Mouse (Mus musculus) limb, embryonic 14.5 days (tissue): Measurements from ENCODE around the gene Thsd4. TPM values are rescaled to one million over a fixed set of nuclear protein-coding genes. Genes with fewer than 3 reads are reported as not detected.

ENCODE experiments used
- ATAC-seq: fragments of 200-750 bp; cut with Nextera tagmentation; 2 replicates; pipeline ENCODE4 v1.8.0; 2017; ENCODE audit warnings: low read depth, moderate number of reproducible peaks, moderate TSS enrichment; ENCODE audit not compliant: low FRiP score
- DNase-seq: peaks from one replicate; pipeline ENCODE4 v3.0.0-alpha.2; 2015; ENCODE audit warnings: low spot score
- H3K27ac ChIP-seq: fragments of 300-500 bp; sonication (generic); replicated peaks from 2 replicates; pipeline ENCODE4 v1.5.1; 2014; ENCODE audit warnings: low read depth, mild to moderate bottlenecking, low read length, moderate library complexity, mixed read lengths
- H3K27me3 ChIP-seq: fragments of 300-500 bp; sonication (generic); 2 replicates; pipeline ENCODE4 v1.6.1; 2014; ENCODE audit warnings: low read length, mixed read lengths; ENCODE audit not compliant: control insufficient read depth, insufficient read depth
- H3K36me3 ChIP-seq: fragments of 300-500 bp; sonication (generic); 2 replicates; pipeline ENCODE4 v1.6.1; 2014; ENCODE audit warnings: mild to moderate bottlenecking, low read length, moderate library complexity, mixed read lengths; ENCODE audit not compliant: control insufficient read depth, insufficient read depth
- H3K4me1 ChIP-seq: fragments of 300-500 bp; sonication (generic); 2 replicates; pipeline ENCODE4 v1.6.1; 2014; ENCODE audit warnings: antibody characterized with exemption, low read length, mixed read lengths; ENCODE audit not compliant: control insufficient read depth, insufficient read depth
- H3K4me2 ChIP-seq: fragments of 300-500 bp; sonication (generic); replicated peaks from 2 replicates; pipeline ENCODE4 v1.6.1; 2014; ENCODE audit warnings: low read depth, mild to moderate bottlenecking, low read length, moderate library complexity; ENCODE audit not compliant: severe bottlenecking
- H3K4me3 ChIP-seq: fragments of 300-500 bp; sonication (generic); replicated peaks from 2 replicates; pipeline ENCODE4 v1.5.1; 2014; ENCODE audit warnings: low read length
- H3K9ac ChIP-seq: fragments of 300-500 bp; sonication (generic); 2 replicates; pipeline ENCODE4 v1.6.1; 2014; ENCODE audit warnings: mild to moderate bottlenecking, low read depth, low read length, moderate library complexity; ENCODE audit not compliant: severe bottlenecking
- H3K9me3 ChIP-seq: fragments of 300-500 bp; sonication (generic); 2 replicates; pipeline ENCODE4 v1.6.1; 2016; ENCODE audit warnings: low read length; ENCODE audit not compliant: control insufficient read depth
- POLR2A ChIP-seq: fragments of 200-500 bp; IDR thresholded peaks from 2 replicates; pipeline ENCODE4 v1.8.0; 2012; ENCODE audit warnings: inconsistent platforms, mild to moderate bottlenecking, moderate library complexity, borderline replicate concordance; ENCODE audit not compliant: insufficient read depth, insufficient read length; ENCODE audit errors: extremely low read depth
- WGBS: fragments of 180-500 bp; shearing (Covaris S2); extraction: QIAGEN DNeasy Blood & Tissue Kit; methylation state at CpG from one replicate; pipeline ENCODE4 v1.1.7; 2014; 5-methylcytosine and 5-hydroxymethylcytosine counted together
- polyA plus RNA-seq, 2 experiments: library from polyadenylated mRNA; depleted of rRNA in 1 of 2; stranded (reverse) in 1 of 2; unstranded in 1 of 2; fragments of >200 nt; fragmentation: Nextera tagmentation in 1 of 2; extraction: Ambion mirVana in 1 of 2; gene quantifications; 2 replicates each; pipeline versions ENCODE4 v1.2.1 to v1.2.3; 2012 to 2014

Thsd4 gene
- polyA plus RNA-seq, 2 experiments, result 30.8 to 31.2 TPM

GRCm38 (mm10) chr9:60367617-60368305 lies 154.1 kb downstream of the Thsd4 start:
- Histone ChIP-seq H3K9me3 (no peaks in the 10 kb centered on the region), H3K36me3 (no peaks in the 10 kb centered on the region), H3K4me3 (no peak overlapping the region), H3K27ac (no peak overlapping the region), H3K27me3 (no peaks in the 10 kb centered on the region), H3K4me2 (no peak overlapping the region), H3K9ac (no peak overlapping the region), H3K4me1 (peaks cover 14% of the 10 kb centered on the region)
- no peak for ATAC-seq
- WGBS, result 79% methylated on average over 10 of the region's 10 CpGs
- DNase-seq, result no peak
- TF ChIP-seq POLR2A, result no peak

GRCm38 (mm10) chr9:60364166-60364781 lies 157.6 kb downstream of the Thsd4 start:
- Histone ChIP-seq H3K9me3 (no peaks in the 10 kb centered on the region), H3K4me1 (peaks cover 23% of the 10 kb centered on the region), H3K36me3 (no peaks in the 10 kb centered on the region), H3K4me3 (no peak overlapping the region), H3K9ac (no peak overlapping the region), H3K4me2 (no peak overlapping the region), H3K27me3 (no peaks in the 10 kb centered on the region), H3K27ac (no peak overlapping the region)
- peak; percentile 23; the same call in 1 of the 2 replicates for ATAC-seq
- TF ChIP-seq POLR2A, result no peak
- peak; percentile 39 for DNase-seq
- WGBS, result 32% methylated on average over 14 of the region's 14 CpGs

GRCm38 (mm10) chr9:60352351-60352750 lies 169.5 kb downstream of the Thsd4 start:
- Histone ChIP-seq H3K4me1 (peaks cover 14% of the 10 kb centered on the region; the same call in 1 of the 2 replicates), H3K27ac (no peak overlapping the region), H3K27me3 (no peaks in the 10 kb centered on the region), H3K9me3 (no peaks in the 10 kb centered on the region), H3K36me3 (no peaks in the 10 kb centered on the region), H3K4me3 (no peak overlapping the region), H3K9ac (no peak overlapping the region), H3K4me2 (no peak overlapping the region)
- 87% methylated on average over 4 of the region's 4 CpGs for WGBS
- ATAC-seq (no peak), DNase-seq (no peak)
- TF ChIP-seq POLR2A, result no peak

GRCm38 (mm10) chr9:60351153-60351552 lies 170.7 kb downstream of the Thsd4 start:
- H3K9me3 ChIP-seq, result no peaks in the 10 kb centered on the region
- peaks cover 14% of the 10 kb centered on the region; the same call in 1 of the 2 replicates for H3K4me1 ChIP-seq
- peak; percentile 63; the same call in 1 of the 2 replicates for ATAC-seq
- DNase-seq, result no peak
- no peak overlapping the region for H3K4me3 ChIP-seq
- H3K36me3 ChIP-seq, result no peaks in the 10 kb centered on the region
- H3K9ac ChIP-seq, result no peak overlapping the region
- H3K4me2 ChIP-seq, result no peak overlapping the region
- no peak overlapping the region for H3K27ac ChIP-seq
- H3K27me3 ChIP-seq, result no peaks in the 10 kb centered on the region
- no peak for TF ChIP-seq POLR2A
- 18% methylated on average over 6 of the region's 6 CpGs for WGBS

- DNase-seq (no peak), ATAC-seq (no peak)
- H3K9me3 ChIP-seq, result no peaks in the 10 kb centered on the region
- no peak for TF ChIP-seq POLR2A
- no peak overlapping the region for H3K4me2 ChIP-seq
- no peak overlapping the region for H3K9ac ChIP-seq
- no peaks in the 10 kb centered on the region for H3K27me3 ChIP-seq
- no peak overlapping the region for H3K27ac ChIP-seq
- 84% methylated on average over 5 of the region's 5 CpGs for WGBS
- no peak overlapping the region for H3K4me3 ChIP-seq
- no peaks in the 10 kb centered on the region for H3K4me1 ChIP-seq
- H3K36me3 ChIP-seq, result no peaks in the 10 kb centered on the region
Observed at GRCm38 (mm10) chr9:60336147-60336546, 185.7 kb downstream of the Thsd4 start.
